Mouse (Mus musculus) midbrain, embryonic 12.5 days (tissue): ENCODE measurements around the gene Irgc1. TPM values are rescaled to one million over a fixed set of nuclear protein-coding genes. Genes with fewer than 3 reads are reported as not detected.

Experiments used
- ATAC-seq: fragments of 200-750 bp; cut with Nextera tagmentation; 2 replicates; pipeline ENCODE4 v1.8.0; 2017; ENCODE audit warnings: low read depth, moderate TSS enrichment, moderate library complexity; ENCODE audit not compliant: low FRiP score
- H3K27ac ChIP-seq: fragments of 300-500 bp; sonication (generic); replicated peaks from 2 replicates; pipeline ENCODE4 v1.5.1; 2016; ENCODE audit warnings: mild to moderate bottlenecking
- H3K27me3 ChIP-seq: fragments of 300-500 bp; sonication (generic); 2 replicates; pipeline ENCODE4 v1.6.1; 2016; ENCODE audit warnings: mild to moderate bottlenecking
- H3K36me3 ChIP-seq: fragments of 300-500 bp; sonication (generic); 2 replicates; pipeline ENCODE4 v1.6.1; 2016
- H3K4me1 ChIP-seq: fragments of 300-500 bp; sonication (generic); 2 replicates; pipeline ENCODE4 v1.6.1; 2016
- H3K4me2 ChIP-seq: fragments of 300-500 bp; sonication (generic); replicated peaks from 2 replicates; pipeline ENCODE4 v1.6.1; 2016; ENCODE audit warnings: mild to moderate bottlenecking, moderate library complexity
- H3K4me3 ChIP-seq: fragments of 300-500 bp; sonication (generic); 2 replicates; pipeline ENCODE4 v1.5.1; 2016; ENCODE audit warnings: mild to moderate bottlenecking
- H3K9ac ChIP-seq: fragments of 300-500 bp; sonication (generic); replicated peaks from 2 replicates; pipeline ENCODE4 v1.6.1; 2016; ENCODE audit warnings: mild to moderate bottlenecking, moderate library complexity
- H3K9me3 ChIP-seq: fragments of 300-500 bp; sonication (generic); 2 replicates; pipeline ENCODE4 v1.6.1; 2016; ENCODE audit warnings: mild to moderate bottlenecking
- WGBS: fragments of 180-500 bp; shearing (Covaris S2); methylation state at CpG from one replicate; pipeline ENCODE4 v1.1.7; 2016; 5-methylcytosine and 5-hydroxymethylcytosine counted together
- polyA plus RNA-seq: library from polyadenylated mRNA; unstranded; fragments of >200 nt; fragmentation: Nextera tagmentation; extraction: Ambion mirVana; gene quantifications from 2 replicates; pipeline ENCODE4 v1.2.1, GENCODE M21; 2016

Irgc1 gene
- polyA plus RNA-seq, 1 experiment from 2014 or later, result not detected

GRCm38 (mm10) chr7:24480986-24481473 lies 28.9 kb upstream of the Irgc1 start:
- ATAC-seq, result peak; percentile 21
- 13% methylated on average over 14 of the region's 14 CpGs for WGBS
- Histone ChIP-seq H3K27ac (no peak overlapping the region; the same call in 1 of the 2 replicates), H3K36me3 (no peaks in the 10 kb centered on the region), H3K9ac (peak overlapping the region; percentile 95), H3K27me3 (peaks cover 36% of the 10 kb centered on the region), H3K4me3 (peak overlapping the region; percentile 89), H3K4me1 (peaks cover 56% of the 10 kb centered on the region), H3K9me3 (no peaks in the 10 kb centered on the region), H3K4me2 (peak overlapping the region; percentile 92)

GRCm38 (mm10) chr7:24480121-24480941 lies 28.2 kb upstream of the Irgc1 start:
- Histone ChIP-seq H3K9ac (peak overlapping the region; percentile 24; the same call in 1 of the 2 replicates), H3K4me1 (peaks cover 49% of the 10 kb centered on the region), H3K9me3 (no peaks in the 10 kb centered on the region), H3K4me3 (peak overlapping the region; percentile 89; the same call in 1 of the 2 replicates), H3K27me3 (peaks cover 36% of the 10 kb centered on the region), H3K4me2 (peak overlapping the region; percentile 92), H3K36me3 (no peaks in the 10 kb centered on the region), H3K27ac (no peak overlapping the region)
- WGBS, result 61% methylated on average over 18 of the region's 18 CpGs
- ATAC-seq, result no peak

DNA sequence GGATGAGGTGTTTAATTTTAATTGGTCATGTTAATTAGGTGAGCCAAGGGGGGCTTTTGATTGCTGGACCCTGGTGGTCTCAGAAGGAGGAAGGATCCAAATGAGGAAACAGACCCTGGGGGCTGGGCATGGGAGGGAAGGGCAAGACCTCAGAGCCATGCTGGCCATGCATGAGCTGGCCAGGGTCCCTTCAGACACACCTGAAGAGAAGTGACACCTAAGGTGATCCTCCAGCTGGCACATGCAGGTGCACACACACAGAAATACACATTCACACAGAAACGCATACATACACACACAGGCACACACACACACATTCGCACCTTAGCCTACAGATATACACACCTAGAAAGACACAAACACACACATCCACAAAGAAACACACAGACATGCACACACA lies 27.6 kb upstream of the Irgc1 start:
- Histone ChIP-seq H3K9me3 (no peaks in the 10 kb centered on the region), H3K4me3 (no peak overlapping the region), H3K4me1 (peaks cover 45% of the 10 kb centered on the region), H3K4me2 (0 out of 2 replicates have a peak overlapping the region, but pooled peaks have one; percentile 92), H3K36me3 (no peaks in the 10 kb centered on the region), H3K9ac (peak overlapping the region; percentile 24; the same call in 1 of the 2 replicates), H3K27ac (no peak overlapping the region), H3K27me3 (peaks cover 36% of the 10 kb centered on the region)
- WGBS, result 86% methylated on average over 2 of the region's 2 CpGs
- ATAC-seq, result no peak

- Histone ChIP-seq H3K9me3 (no peaks in the 10 kb centered on the region), H3K27me3 (peaks cover 36% of the 10 kb centered on the region), H3K27ac (no peak overlapping the region), H3K4me2 (no peak overlapping the region), H3K9ac (no peak overlapping the region), H3K4me3 (no peak overlapping the region), H3K36me3 (no peaks in the 10 kb centered on the region), H3K4me1 (peaks cover 37% of the 10 kb centered on the region)
- WGBS, result 90% methylated on average over 5 of the region's 5 CpGs
- ATAC-seq, result no peak
Measured at GRCm38 (mm10) chr7:24478911-24479310, 26.8 kb upstream of the Irgc1 start.

- peaks cover 26% of the 10 kb centered on the region for H3K4me1 ChIP-seq
- H3K9ac ChIP-seq, result no peak overlapping the region
- 86% methylated on average over 7 of the region's 7 CpGs for WGBS
- H3K36me3 ChIP-seq, result no peaks in the 10 kb centered on the region
- no peak for ATAC-seq
- no peaks in the 10 kb centered on the region for H3K9me3 ChIP-seq
- peaks cover 36% of the 10 kb centered on the region for H3K27me3 ChIP-seq
- H3K4me3 ChIP-seq, result no peak overlapping the region
- H3K27ac ChIP-seq, result no peak overlapping the region
- no peak overlapping the region for H3K4me2 ChIP-seq
Measured at GRCm38 (mm10) chr7:24476856-24477255, 24.8 kb upstream of the Irgc1 start.

- no peak for ATAC-seq
Measured at GRCm38 (mm10) chr7:24476338-24476737, 24.2 kb upstream of the Irgc1 start.

GRCm38 (mm10) chr7:24474811-24475506 lies 22.9 kb upstream of the Irgc1 start:
- peaks cover 19% of the 10 kb centered on the region for H3K27me3 ChIP-seq
- 45% methylated on average over 20 of the region's 21 CpGs for WGBS
- H3K27ac ChIP-seq, result no peak overlapping the region
- no peaks in the 10 kb centered on the region for H3K36me3 ChIP-seq
- no peak for ATAC-seq
- no peak overlapping the region for H3K9ac ChIP-seq
- no peak overlapping the region for H3K4me2 ChIP-seq
- H3K4me1 ChIP-seq, result peaks cover 12% of the 10 kb centered on the region
- H3K4me3 ChIP-seq, result no peak overlapping the region
- no peaks in the 10 kb centered on the region for H3K9me3 ChIP-seq

More at GRCm38 (mm10) chr7:24476338-24476737, 24.2 kb upstream of the Irgc1 start:
- H3K9ac ChIP-seq, result no peak overlapping the region
- H3K4me1 ChIP-seq, result peaks cover 23% of the 10 kb centered on the region
- no peaks in the 10 kb centered on the region for H3K36me3 ChIP-seq
- no peak overlapping the region for H3K4me2 ChIP-seq
- no peaks in the 10 kb centered on the region for H3K9me3 ChIP-seq
- no peak overlapping the region for H3K27ac ChIP-seq
- WGBS, result 76% methylated on average over 8 of the region's 8 CpGs
- H3K4me3 ChIP-seq, result no peak overlapping the region
- peaks cover 33% of the 10 kb centered on the region for H3K27me3 ChIP-seq

DNA sequence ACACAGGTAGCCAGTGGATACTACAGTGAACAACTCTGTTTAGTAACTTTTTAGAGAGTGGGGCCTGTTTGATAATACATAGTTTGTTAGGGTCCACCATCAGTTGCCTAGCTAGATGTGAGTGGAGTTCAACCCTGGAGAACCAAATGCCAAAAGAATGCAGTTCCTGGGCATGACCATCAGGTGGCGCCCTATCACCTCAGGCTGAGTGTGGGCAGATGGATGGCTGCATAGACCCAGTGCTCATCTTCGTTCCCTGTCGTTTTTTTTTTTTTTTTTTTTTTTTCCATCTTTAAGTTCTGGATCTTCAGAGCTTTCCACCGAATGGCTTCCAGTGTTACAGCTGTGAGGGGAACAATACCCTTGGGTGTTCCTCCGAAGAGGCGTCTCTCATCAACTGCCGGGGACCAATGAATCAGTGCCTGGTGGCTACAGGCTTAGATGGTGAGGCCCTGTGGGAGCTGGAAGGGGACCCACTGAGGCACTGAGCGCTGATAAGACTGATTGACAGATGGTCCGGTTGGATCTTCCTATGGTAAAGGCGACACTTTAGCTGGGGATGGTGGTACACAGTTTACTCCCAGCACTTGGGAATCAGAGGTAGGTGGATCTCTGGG lies 21.9 kb upstream of the Irgc1 start:
- WGBS, result 47% methylated on average over 10 of the region's 10 CpGs
- Histone ChIP-seq H3K4me2 (no peak overlapping the region), H3K9ac (no peak overlapping the region), H3K27ac (no peak overlapping the region), H3K4me3 (no peak overlapping the region), H3K27me3 (peaks cover 10% of the 10 kb centered on the region; the same call in 1 of the 2 replicates), H3K9me3 (no peaks in the 10 kb centered on the region; the same call in 1 of the 2 replicates), H3K4me1 (0 out of 2 replicates have a peak, but pooled peaks cover 3% of the 10 kb centered on the region), H3K36me3 (no peaks in the 10 kb centered on the region)
- ATAC-seq, result peak; percentile 61; the same call in 1 of the 2 replicates

- H3K4me3 ChIP-seq, result no peak overlapping the region
- 0 out of 2 replicates have a peak, but pooled peaks cover 3% of the 10 kb centered on the region for H3K4me1 ChIP-seq
- no peaks in the 10 kb centered on the region for H3K36me3 ChIP-seq
- no peak overlapping the region for H3K4me2 ChIP-seq
- H3K9ac ChIP-seq, result no peak overlapping the region
- no peak for ATAC-seq
- no peaks in the 10 kb centered on the region; the same call in 1 of the 2 replicates for H3K9me3 ChIP-seq
- 79% methylated on average over 7 of the region's 7 CpGs for WGBS
- H3K27me3 ChIP-seq, result no peaks in the 10 kb centered on the region; the same call in 1 of the 2 replicates
- no peak overlapping the region for H3K27ac ChIP-seq
Measured at GRCm38 (mm10) chr7:24472937-24473336, 20.8 kb upstream of the Irgc1 start.

DNA sequence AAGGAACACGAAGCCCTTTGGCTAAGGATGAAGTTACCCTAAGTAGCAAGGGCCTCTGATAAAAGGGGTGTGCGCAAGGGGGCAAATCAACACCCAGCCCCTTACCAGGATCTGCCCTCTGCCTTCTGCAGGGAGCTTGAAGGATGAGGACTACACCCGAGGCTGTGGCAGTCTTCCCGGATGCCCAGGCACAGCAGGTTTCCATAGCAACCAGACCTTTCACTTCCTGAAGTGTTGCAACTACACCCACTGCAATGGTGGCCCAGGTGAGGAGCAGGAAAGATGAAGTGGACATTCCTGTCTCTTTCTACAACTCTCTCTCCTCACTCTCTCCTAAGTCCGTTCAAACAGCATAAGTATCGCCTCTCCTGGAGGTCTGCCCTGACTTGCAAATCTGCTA lies 20.3 kb upstream of the Irgc1 start:
- 84% methylated on average over 6 of the region's 6 CpGs for WGBS
- Histone ChIP-seq H3K27me3 (no peaks in the 10 kb centered on the region), H3K9ac (no peak overlapping the region), H3K4me2 (no peak overlapping the region), H3K36me3 (no peaks in the 10 kb centered on the region), H3K4me3 (no peak overlapping the region), H3K27ac (no peak overlapping the region), H3K9me3 (no peaks in the 10 kb centered on the region; the same call in 1 of the 2 replicates), H3K4me1 (0 out of 2 replicates have a peak, but pooled peaks cover 3% of the 10 kb centered on the region)
- no peak for ATAC-seq

DNA sequence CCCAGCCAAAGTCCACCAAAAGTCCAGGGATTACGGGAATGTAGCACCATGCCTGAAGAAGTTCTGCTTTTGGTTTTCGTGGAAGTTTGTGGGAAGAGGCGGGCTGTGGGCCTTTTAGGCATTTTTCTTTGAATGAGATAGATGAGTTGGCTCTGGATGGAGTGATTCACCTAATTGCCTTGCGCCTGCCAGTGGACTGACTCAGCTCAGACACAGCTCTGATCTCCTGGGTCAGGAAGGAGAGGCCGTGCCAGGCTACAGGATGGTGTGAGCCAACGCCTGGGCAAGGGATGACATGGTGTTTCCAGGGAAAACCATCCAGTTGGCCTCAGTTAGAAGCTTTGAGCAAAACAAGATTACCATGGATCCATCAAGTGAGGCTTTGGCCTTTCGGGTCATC lies 18.3 kb upstream of the Irgc1 start:
- H3K4me2 ChIP-seq, result no peak overlapping the region
- H3K36me3 ChIP-seq, result no peaks in the 10 kb centered on the region
- H3K27ac ChIP-seq, result no peak overlapping the region
- ATAC-seq, result no peak
- no peaks in the 10 kb centered on the region for H3K27me3 ChIP-seq
- no peak overlapping the region for H3K4me3 ChIP-seq
- H3K9ac ChIP-seq, result no peak overlapping the region
- H3K4me1 ChIP-seq, result 0 out of 2 replicates have a peak, but pooled peaks cover 2% of the 10 kb centered on the region
- WGBS, result 95% methylated on average over 7 of the region's 7 CpGs
- H3K9me3 ChIP-seq, result no peaks in the 10 kb centered on the region; the same call in 1 of the 2 replicates
